21 mouse cellular contexts compared by ENCODE assay signal in genomic region chr8:108355119-108355777, GRCm38 (mm10).
DNase-seq lines count a peak whose midpoint lies in the region; ATAC-seq and TF ChIP-seq lines count a peak whose summit lies in the region.
"Had no signal": no experiment of that assay in that cellular context is flagged by ENCODE, and none has a peak within 500 bp of the region (broad histone marks: within the 10 kb centered on the region; RNA-seq: fewer than 3 reads in every experiment).

No protein-coding gene starts in this region.

- no peak for TF ChIP-seq CTCF in brain, embryonic 14.5 days (IDR thresholded peaks at IDR 0.05; ENCODE audit: borderline replicate concordance, extremely low read depth, insufficient read depth, insufficient read length)

- DNase-seq in cerebellum, postnatal 10 days: peak; percentile 25 to 38
- DNase-seq in cerebellum, postnatal 36 days: no peak
- no peak for DNase-seq in hindbrain, embryonic 10.5 days (ENCODE audit: low spot score)
- DNase-seq in hindbrain, embryonic 11.5 days (ENCODE audit: low spot score): no peak
- DNase-seq in brain, embryonic 14.5 days (ENCODE audit: low read depth): peak; percentile 77
- DNase-seq in midbrain, embryonic 14.5 days: peak; percentile 54
- no peak for DNase-seq in left cerebral cortex, adult 9 months (ENCODE audit: low spot score in 2 of 2)
- DNase-seq in testis, postnatal 10 days (ENCODE audit: low spot score): no peak
- DNase-seq: adrenal gland, postnatal 10 days; cerebellum, adult 11 months; kidney, adult 9 months; kidney, postnatal 25 days; liver, embryonic 13.5 days; right cerebral cortex, postnatal 4 days had no signal

- no peak overlapping the region for H3K4me2 ChIP-seq in hindbrain, embryonic 11.5 days (replicated peaks; ENCODE audit: low read depth, low read length)
- no peak overlapping the region for H3K4me2 ChIP-seq in midbrain, embryonic 14.5 days (ENCODE audit: low read length)
- H3K4me2 ChIP-seq: embryonic facial prominence, embryonic 15.5 days; heart, embryonic 13.5 days; limb, embryonic 12.5 days; liver, embryonic 13.5 days had no signal

- no peaks in the 10 kb centered on the region for H3K9me3 ChIP-seq in hindbrain, embryonic 10.5 days
- H3K9me3 ChIP-seq in hindbrain, embryonic 11.5 days (ENCODE audit: control insufficient read depth, low read length): no peaks in the 10 kb centered on the region
- H3K9me3 ChIP-seq in midbrain, embryonic 14.5 days (ENCODE audit: control insufficient read depth, low read length): no peaks in the 10 kb centered on the region
- H3K9me3 ChIP-seq: embryonic facial prominence, embryonic 15.5 days; heart, embryonic 13.5 days; limb, embryonic 12.5 days; liver, embryonic 13.5 days had no signal

- 59% methylated on average over 10 of the region's 10 CpGs for WGBS in hindbrain, embryonic 10.5 days
- 50% methylated on average over 10 of the region's 10 CpGs for WGBS in hindbrain, embryonic 11.5 days
- WGBS in midbrain, embryonic 14.5 days: 30% methylated on average over 10 of the region's 10 CpGs

- no peaks in the 10 kb centered on the region for H3K36me3 ChIP-seq in hindbrain, embryonic 10.5 days
- H3K36me3 ChIP-seq in hindbrain, embryonic 11.5 days (ENCODE audit: control insufficient read depth, insufficient read depth, low read length): no peaks in the 10 kb centered on the region
- H3K36me3 ChIP-seq in midbrain, embryonic 14.5 days (ENCODE audit: control insufficient read depth, insufficient read depth, low read length): no peaks in the 10 kb centered on the region
- H3K36me3 ChIP-seq: embryonic facial prominence, embryonic 15.5 days; heart, embryonic 13.5 days; limb, embryonic 12.5 days; liver, embryonic 13.5 days had no signal

- no peak overlapping the region for H3K9ac ChIP-seq in hindbrain, embryonic 11.5 days (ENCODE audit: low read depth, low read length)
- no peak overlapping the region for H3K9ac ChIP-seq in midbrain, embryonic 14.5 days (replicated peaks; ENCODE audit: low read length)
- H3K9ac ChIP-seq: embryonic facial prominence, embryonic 15.5 days; heart, embryonic 13.5 days; limb, embryonic 12.5 days; liver, embryonic 13.5 days had no signal

- H3K4me1 ChIP-seq in hindbrain, embryonic 10.5 days (replicated peaks): peaks cover 12% of the 10 kb centered on the region
- no peaks in the 10 kb centered on the region for H3K4me1 ChIP-seq in hindbrain, embryonic 11.5 days (replicated peaks; ENCODE audit: control insufficient read depth, insufficient read depth, low read length)
- peaks cover 5% of the 10 kb centered on the region; the same call in 1 of the 2 replicates for H3K4me1 ChIP-seq in midbrain, embryonic 14.5 days (ENCODE audit: control insufficient read depth, insufficient read depth, low read length)
- H3K4me1 ChIP-seq: liver, embryonic 13.5 days had no signal

- H3K27me3 ChIP-seq in hindbrain, embryonic 10.5 days (ENCODE audit: insufficient read depth, poor library complexity, severe bottlenecking): no peaks in the 10 kb centered on the region
- no peaks in the 10 kb centered on the region for H3K27me3 ChIP-seq in hindbrain, embryonic 11.5 days (ENCODE audit: control insufficient read depth, insufficient read depth, low read length)
- H3K27me3 ChIP-seq in midbrain, embryonic 14.5 days (ENCODE audit: control insufficient read depth, insufficient read depth, low read length): no peaks in the 10 kb centered on the region
- H3K27me3 ChIP-seq: embryonic facial prominence, embryonic 15.5 days; heart, embryonic 13.5 days; limb, embryonic 12.5 days; liver, embryonic 13.5 days had no signal

- H3K4me3 ChIP-seq in hindbrain, embryonic 10.5 days: no peak overlapping the region
- no peak overlapping the region for H3K4me3 ChIP-seq in hindbrain, embryonic 11.5 days (ENCODE audit: low read depth, low read length)
- no peak overlapping the region for H3K4me3 ChIP-seq in midbrain, embryonic 14.5 days (replicated peaks; ENCODE audit: low read depth, low read length)
- H3K4me3 ChIP-seq: embryonic facial prominence, embryonic 15.5 days; heart, embryonic 13.5 days; limb, embryonic 12.5 days; liver, embryonic 13.5 days had no signal

- ATAC-seq in hindbrain, embryonic 11.5 days (ENCODE audit: low FRiP score): no peak
- no peak; the same call in 1 of the 2 replicates for ATAC-seq in midbrain, embryonic 14.5 days (ENCODE audit: low FRiP score, low TSS enrichment)
- ATAC-seq: inflammation-experienced regulatory T-cells, adult 6 months; Patski had no signal

- H3K27ac ChIP-seq in hindbrain, embryonic 10.5 days: peak overlapping the region; percentile 26; the same call in 1 of the 2 replicates
- H3K27ac ChIP-seq in hindbrain, embryonic 11.5 days (ENCODE audit: low read depth, low read length): no peak overlapping the region
- H3K27ac ChIP-seq in midbrain, embryonic 14.5 days (replicated peaks; ENCODE audit: low read depth, low read length): peak overlapping the region; percentile 10; the same call in 1 of the 2 replicates
- H3K27ac ChIP-seq: embryonic facial prominence, embryonic 15.5 days; heart, embryonic 13.5 days; limb, embryonic 12.5 days; liver, embryonic 13.5 days; macrophage; stomach, postnatal 0 days had no signal

- no peak for TF ChIP-seq POLR2A in brain, embryonic 14.5 days (IDR thresholded peaks at IDR 0.05; ENCODE audit: borderline replicate concordance, extremely low read depth, insufficient read depth, insufficient read length, poor library complexity, severe bottlenecking)

Comparison
In these comparisons a context has a peak if more than half of its experiments do, and no peak if none do; other contexts are left out.
1. DNase-seq: peak in cerebellum, postnatal 10 days (2 of 2), brain, embryonic 14.5 days (single experiment) and midbrain, embryonic 14.5 days (single experiment); none in cerebellum, postnatal 36 days (0 of 2), hindbrain, embryonic 10.5 days (single experiment), hindbrain, embryonic 11.5 days (single experiment), left cerebral cortex, adult 9 months (0 of 2) and testis, postnatal 10 days (single experiment).